Mouse (Mus musculus): ENCODE measurements around the gene Gm28168. TPM values are rescaled to one million over a fixed set of nuclear protein-coding genes. Genes with fewer than 3 reads are reported as not detected.
"Not testable (repeated sequence)": the region's sequence is repeated elsewhere in the genome, so short reads cannot be mapped to it uniquely, and the experiment has no call there.

Gene Gm28168
- polyA plus RNA-seq (2015; fragmentation: Nextera tagmentation; extraction: Ambion mirVana): not detected in 2 replicates

GRCm38 (mm10) chr1:117927715-117928114 lies at the start of gene Gm28168:
Gene Gm28168, plus strand, starts transcription at chr1:117928015.
- not testable (repeated sequence) for ATAC-seq; H3K4me1 ChIP-seq (ENCODE audit: insufficient read depth, low read depth, low read length); H3K27me3 ChIP-seq (replicated peaks; ENCODE audit: insufficient read depth, low read length); H3K27ac ChIP-seq (ENCODE audit: low read length); H3K9ac ChIP-seq (replicated peaks; ENCODE audit: low read depth); H3K9me3 ChIP-seq (ENCODE audit: low read length); H3K4me2 ChIP-seq (replicated peaks; ENCODE audit: low read depth, low read length); DNase-seq (ENCODE audit: low spot score); H3K36me3 ChIP-seq (ENCODE audit: insufficient read depth, low read length); H3K4me3 ChIP-seq (ENCODE audit: low read depth, low read length)
- 31% methylated on average over 1 of the region's 1 CpGs for WGBS

- Histone ChIP-seq H3K4me3 (ENCODE audit: low read depth, low read length) (no peak within 1 kb of the TSS), H3K9ac (replicated peaks; ENCODE audit: low read depth) (no peak within 1 kb of the TSS), H3K4me2 (replicated peaks; ENCODE audit: low read depth, low read length) (no peak within 1 kb of the TSS), H3K27me3 (replicated peaks; ENCODE audit: insufficient read depth, low read length) (no peaks in the 10 kb centered on the region), H3K9me3 (ENCODE audit: low read length) (no peaks in the 10 kb centered on the region), H3K27ac (ENCODE audit: low read length) (no peak within 1 kb of the TSS), H3K36me3 (ENCODE audit: insufficient read depth, low read length) (no peaks in the 10 kb centered on the region), H3K4me1 (ENCODE audit: insufficient read depth, low read depth, low read length) (no peaks in the 10 kb centered on the region)
- 67% methylated on average over 4 of the region's 4 CpGs for WGBS
- TF ChIP-seq EP300 (IDR thresholded peaks at IDR 0.05) (no peak), CTCF (IDR thresholded peaks at IDR 0.05) (no peak)
- ATAC-seq: no peak
- no peak for DNase-seq (ENCODE audit: low spot score)
Measured at GRCm38 (mm10) chr1:117965639-117966038, 37.8 kb downstream of the Gm28168 start, which contains the start of gene Gm7145. Gene Gm7145, plus strand, starts transcription at chr1:117965939.

Other genes with a start within 250 kb of the Gm28168 start
- not detected in 2 replicates for gene Gm28363, start 230.9 kb upstream of the Gm28168 start, polyA plus RNA-seq (2015; fragmentation: Nextera tagmentation; extraction: Ambion mirVana)
- not detected in 2 replicates for gene B020011L13Rik, start 146.9 kb upstream of the Gm28168 start, polyA plus RNA-seq (2015; fragmentation: Nextera tagmentation; extraction: Ambion mirVana)
- not detected in 2 replicates for gene Gm28360, start 97.9 kb upstream of the Gm28168 start, polyA plus RNA-seq (2015; fragmentation: Nextera tagmentation; extraction: Ambion mirVana)
- not detected in 2 replicates for gene Gm7145, start 37.9 kb downstream of the Gm28168 start, polyA plus RNA-seq (2015; fragmentation: Nextera tagmentation; extraction: Ambion mirVana)
- gene Gm29106, start 248.5 kb downstream of the Gm28168 start, polyA plus RNA-seq (2015; fragmentation: Nextera tagmentation; extraction: Ambion mirVana): 0.04 and 0.07 TPM in 2 replicates